Mouse (Mus musculus) forebrain, embryonic 13.5 days (tissue): ENCODE measurements around the gene Klri2. TPM values are rescaled to one million over a fixed set of nuclear protein-coding genes. Genes with fewer than 3 reads are reported as not detected.
"Not testable (repeated sequence)": the region's sequence is repeated elsewhere in the genome, so short reads cannot be mapped to it uniquely, and the experiment has no call there.

Experiments used
- ATAC-seq: fragments of 200-750 bp; cut with Nextera tagmentation; 2 replicates; pipeline ENCODE4 v1.8.0; 2017
- H3K27ac ChIP-seq: fragments of 300-500 bp; sonication (generic); 2 replicates; pipeline ENCODE4 v1.5.1; 2015; ENCODE audit warnings: inconsistent platforms, mild to moderate bottlenecking, moderate library complexity
- H3K27me3 ChIP-seq: fragments of 300-500 bp; sonication (generic); 2 replicates; pipeline ENCODE4 v1.6.1; 2015; ENCODE audit warnings: mild to moderate bottlenecking, inconsistent platforms
- H3K36me3 ChIP-seq: fragments of 300-500 bp; sonication (generic); 2 replicates; pipeline ENCODE4 v1.6.1; 2015; ENCODE audit warnings: mild to moderate bottlenecking, inconsistent platforms; ENCODE audit not compliant: poor library complexity, severe bottlenecking
- H3K4me1 ChIP-seq: fragments of 300-500 bp; sonication (generic); 2 replicates; pipeline ENCODE4 v1.6.1; 2015; ENCODE audit warnings: inconsistent platforms
- H3K4me2 ChIP-seq: fragments of 300-500 bp; sonication (generic); 2 replicates; pipeline ENCODE4 v1.6.1; 2015; ENCODE audit warnings: inconsistent platforms, mild to moderate bottlenecking, moderate library complexity
- H3K4me3 ChIP-seq: fragments of 300-500 bp; sonication (generic); 2 replicates; pipeline ENCODE4 v1.5.1; 2015; ENCODE audit warnings: mild to moderate bottlenecking, inconsistent platforms
- H3K9ac ChIP-seq: fragments of 300-500 bp; sonication (generic); 2 replicates; pipeline ENCODE4 v1.6.1; 2015; ENCODE audit warnings: mild to moderate bottlenecking, inconsistent platforms
- H3K9me3 ChIP-seq: fragments of 300-500 bp; sonication (generic); replicated peaks from 2 replicates; pipeline ENCODE4 v1.6.1; 2016; ENCODE audit warnings: inconsistent platforms
- WGBS: fragments of 180-500 bp; shearing (Covaris S2); methylation state at CpG from one replicate; pipeline ENCODE4 v1.1.7; 2015; 5-methylcytosine and 5-hydroxymethylcytosine counted together
- polyA plus RNA-seq: library from polyadenylated mRNA; unstranded; fragments of >200 nt; fragmentation: Nextera tagmentation; extraction: Ambion mirVana; gene quantifications from 2 replicates; pipeline ENCODE4 v1.2.1, GENCODE M21; 2015

Klri2 gene
- polyA plus RNA-seq = not detected in 2 replicates

- no peaks in the 10 kb centered on the region for H3K36me3 ChIP-seq
- H3K4me3 ChIP-seq = no peak within 1 kb of the TSS
- no peak within 1 kb of the TSS for H3K4me2 ChIP-seq
- WGBS = 63% methylated on average over 2 of the region's 2 CpGs
- no peak within 1 kb of the TSS for H3K9ac ChIP-seq
- no peak for ATAC-seq
- H3K9me3 ChIP-seq = no peaks in the 10 kb centered on the region; the same call in 1 of the 2 replicates
- H3K27me3 ChIP-seq = no peaks in the 10 kb centered on the region
- H3K4me1 ChIP-seq = no peaks in the 10 kb centered on the region
- no peak within 1 kb of the TSS for H3K27ac ChIP-seq
Measured at GRCm38 (mm10) chr6:129740069-129740721, at the start of gene Klri2. Gene Klri2 (minus strand): TSS chr6:129740484.

GRCm38 (mm10) chr6:129784170-129784569 lies 43.9 kb upstream of the Klri2 start, which contains the start of gene Gm156:
Gene Gm156 (minus strand): TSS chr6:129784270.
- 89% methylated on average over 3 of the region's 3 CpGs for WGBS
- not testable (repeated sequence) for H3K4me2 ChIP-seq, H3K4me3 ChIP-seq, ATAC-seq, H3K9ac ChIP-seq, H3K4me1 ChIP-seq, H3K27me3 ChIP-seq, H3K27ac ChIP-seq, H3K36me3 ChIP-seq, H3K9me3 ChIP-seq

GRCm38 (mm10) chr6:129747654-129748032 lies 7.4 kb upstream of the Klri2 start:
- no peak overlapping the region for H3K27ac ChIP-seq
- H3K4me3 ChIP-seq = no peak overlapping the region
- H3K27me3 ChIP-seq = no peaks in the 10 kb centered on the region
- H3K4me2 ChIP-seq = no peak overlapping the region
- no peak for ATAC-seq
- H3K9me3 ChIP-seq = peaks cover 7% of the 10 kb centered on the region
- H3K9ac ChIP-seq = no peak overlapping the region
- WGBS = 71% methylated on average over 3 of the region's 3 CpGs
- H3K36me3 ChIP-seq = no peaks in the 10 kb centered on the region
- H3K4me1 ChIP-seq = no peaks in the 10 kb centered on the region

GRCm38 (mm10) chr6:129747016-129747653 lies 6.9 kb upstream of the Klri2 start:
- H3K27me3 ChIP-seq = no peaks in the 10 kb centered on the region
- no peaks in the 10 kb centered on the region for H3K36me3 ChIP-seq
- no peak overlapping the region for H3K9ac ChIP-seq
- H3K4me3 ChIP-seq = no peak overlapping the region
- H3K9me3 ChIP-seq = peaks cover 7% of the 10 kb centered on the region
- ATAC-seq = no peak
- WGBS = 89% methylated on average over 4 of the region's 4 CpGs
- H3K4me1 ChIP-seq = no peaks in the 10 kb centered on the region
- no peak overlapping the region for H3K4me2 ChIP-seq
- no peak overlapping the region for H3K27ac ChIP-seq

GRCm38 (mm10) chr6:129746151-129746550 lies 5.9 kb upstream of the Klri2 start:
- Histone ChIP-seq H3K27me3 (no peaks in the 10 kb centered on the region), H3K9me3 (peaks cover 7% of the 10 kb centered on the region)
- WGBS = 61% methylated on average over 3 of the region's 3 CpGs

GRCm38 (mm10) chr6:129736414-129736813 lies 3.9 kb downstream of the Klri2 start:
- Histone ChIP-seq H3K36me3 (no peaks in the 10 kb centered on the region), H3K4me3 (no peak overlapping the region), H3K27me3 (no peaks in the 10 kb centered on the region), H3K27ac (no peak overlapping the region), H3K4me1 (no peaks in the 10 kb centered on the region), H3K9me3 (no peaks in the 10 kb centered on the region), H3K9ac (no peak overlapping the region), H3K4me2 (no peak overlapping the region)
- ATAC-seq = no peak

More at GRCm38 (mm10) chr6:129746151-129746550, 5.9 kb upstream of the Klri2 start:
- Histone ChIP-seq H3K27ac (no peak overlapping the region), H3K36me3 (no peaks in the 10 kb centered on the region), H3K4me1 (no peaks in the 10 kb centered on the region), H3K9ac (no peak overlapping the region), H3K4me2 (no peak overlapping the region), H3K4me3 (no peak overlapping the region)
- no peak for ATAC-seq

- ATAC-seq = no peak
- WGBS = 95% methylated on average over 1 of the region's 1 CpGs
Measured at GRCm38 (mm10) chr6:129727237-129727636, 13.0 kb downstream of the Klri2 start.

GRCm38 (mm10) chr6:129721390-129721789 lies 18.9 kb downstream of the Klri2 start:
- H3K4me1 ChIP-seq = no peaks in the 10 kb centered on the region
- H3K4me3 ChIP-seq = no peak overlapping the region
- H3K9ac ChIP-seq = no peak overlapping the region
- no peaks in the 10 kb centered on the region for H3K27me3 ChIP-seq
- H3K36me3 ChIP-seq = no peaks in the 10 kb centered on the region
- no peak overlapping the region for H3K27ac ChIP-seq
- H3K4me2 ChIP-seq = no peak overlapping the region
- no peaks in the 10 kb centered on the region for H3K9me3 ChIP-seq
- 67% methylated on average over 1 of the region's 1 CpGs for WGBS
- no peak for ATAC-seq

More at GRCm38 (mm10) chr6:129727237-129727636, 13.0 kb downstream of the Klri2 start:
- H3K36me3 ChIP-seq = no peaks in the 10 kb centered on the region
- H3K9ac ChIP-seq = no peak overlapping the region
- H3K27ac ChIP-seq = no peak overlapping the region
- no peak overlapping the region for H3K4me2 ChIP-seq
- no peaks in the 10 kb centered on the region for H3K4me1 ChIP-seq
- H3K4me3 ChIP-seq = no peak overlapping the region
- H3K27me3 ChIP-seq = no peaks in the 10 kb centered on the region
- H3K9me3 ChIP-seq = no peaks in the 10 kb centered on the region

GRCm38 (mm10) chr6:129720487-129720886 lies 19.8 kb downstream of the Klri2 start:
- Histone ChIP-seq H3K4me3 (no peak overlapping the region), H3K9ac (no peak overlapping the region), H3K27ac (no peak overlapping the region), H3K27me3 (no peaks in the 10 kb centered on the region), H3K4me1 (no peaks in the 10 kb centered on the region), H3K4me2 (no peak overlapping the region), H3K36me3 (no peaks in the 10 kb centered on the region), H3K9me3 (no peaks in the 10 kb centered on the region)
- 28% methylated on average over 3 of the region's 3 CpGs for WGBS
- ATAC-seq = no peak

GRCm38 (mm10) chr6:129717032-129717431 lies 23.3 kb downstream of the Klri2 start, which contains the start of gene Klri1:
Gene Klri1 (minus strand): TSS chr6:129717132.
- Histone ChIP-seq H3K4me2 (no peak within 1 kb of the TSS), H3K4me1 (no peaks in the 10 kb centered on the region), H3K27ac (no peak within 1 kb of the TSS), H3K4me3 (no peak within 1 kb of the TSS), H3K9ac (no peak within 1 kb of the TSS), H3K27me3 (no peaks in the 10 kb centered on the region), H3K9me3 (no peaks in the 10 kb centered on the region), H3K36me3 (no peaks in the 10 kb centered on the region)
- no peak for ATAC-seq
- whole genome bisulfite sequencing = 92% methylated on average over 4 of the region's 4 CpGs

- Histone ChIP-seq H3K4me1 (no peaks in the 10 kb centered on the region), H3K36me3 (no peaks in the 10 kb centered on the region), H3K9ac (no peak overlapping the region), H3K4me3 (no peak overlapping the region), H3K4me2 (no peak overlapping the region), H3K27ac (no peak overlapping the region), H3K9me3 (no peaks in the 10 kb centered on the region), H3K27me3 (no peaks in the 10 kb centered on the region)
- 45% methylated on average over 1 of the region's 1 CpGs for WGBS
- ATAC-seq = no peak
Measured at GRCm38 (mm10) chr6:129713566-129713965, 26.7 kb downstream of the Klri2 start.

GRCm38 (mm10) chr6:129691436-129691835 lies 48.8 kb downstream of the Klri2 start:
- ATAC-seq, H3K36me3 ChIP-seq, H3K4me1 ChIP-seq, H3K9ac ChIP-seq, H3K27me3 ChIP-seq, H3K4me3 ChIP-seq, H3K27ac ChIP-seq, H3K4me2 ChIP-seq: not testable (repeated sequence)
- 87% methylated on average over 10 of the region's 10 CpGs for WGBS
- peaks cover 11% of the 10 kb centered on the region; the same call in 1 of the 2 replicates for H3K9me3 ChIP-seq
